Mouse (Mus musculus) lung, postnatal 10 days (tissue): Measurements from ENCODE around the gene Ddit4.

ENCODE experiments used
- DNase-seq: peaks from one replicate; pipeline ENCODE4 v3.0.0; 2021

The Ddit4 gene

DNA sequence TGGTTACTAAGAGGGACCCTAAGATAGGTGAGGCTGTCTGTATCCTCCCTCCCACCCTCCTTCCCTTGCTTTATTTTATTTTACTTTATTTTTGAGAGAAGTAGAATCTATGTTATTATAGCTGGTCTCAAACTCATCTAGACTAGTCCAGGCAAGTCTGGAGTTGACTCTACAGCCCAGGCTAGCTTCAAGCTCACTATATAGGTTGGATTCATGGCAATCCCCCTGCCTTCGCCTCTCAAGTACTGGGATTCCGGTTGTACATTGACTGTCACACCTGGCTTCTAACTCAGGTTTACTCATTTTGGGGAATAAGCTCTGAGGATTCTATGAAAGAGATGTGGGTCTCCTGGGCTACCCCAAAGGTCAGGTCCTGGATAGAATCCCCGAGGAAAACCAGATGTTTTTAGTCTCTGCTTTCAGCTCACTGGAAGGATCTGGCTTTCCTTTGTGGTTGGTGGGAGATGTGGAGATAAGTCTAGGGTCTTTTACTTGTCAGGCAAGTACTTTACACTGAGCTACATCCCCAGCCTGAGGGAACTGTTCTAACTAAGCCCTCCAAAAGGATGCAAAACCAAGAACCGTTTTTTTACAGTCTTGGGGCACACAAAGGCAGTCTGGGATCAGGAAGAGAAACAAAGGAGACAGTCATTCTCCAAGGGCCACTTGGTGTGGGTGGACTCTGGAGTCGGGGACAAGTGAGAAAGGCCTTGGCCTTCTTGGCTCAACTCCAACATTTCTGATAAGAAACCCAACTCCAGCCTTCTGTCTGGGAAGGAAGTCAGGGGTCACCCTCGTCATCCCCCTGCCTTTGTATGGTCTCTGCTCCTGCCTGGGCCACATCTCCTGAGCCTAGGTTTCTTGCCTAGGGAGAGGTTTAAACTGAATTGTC lies 3.0 kb downstream of the Ddit4 start:
- peak; percentile 56 for DNase-seq

DNA sequence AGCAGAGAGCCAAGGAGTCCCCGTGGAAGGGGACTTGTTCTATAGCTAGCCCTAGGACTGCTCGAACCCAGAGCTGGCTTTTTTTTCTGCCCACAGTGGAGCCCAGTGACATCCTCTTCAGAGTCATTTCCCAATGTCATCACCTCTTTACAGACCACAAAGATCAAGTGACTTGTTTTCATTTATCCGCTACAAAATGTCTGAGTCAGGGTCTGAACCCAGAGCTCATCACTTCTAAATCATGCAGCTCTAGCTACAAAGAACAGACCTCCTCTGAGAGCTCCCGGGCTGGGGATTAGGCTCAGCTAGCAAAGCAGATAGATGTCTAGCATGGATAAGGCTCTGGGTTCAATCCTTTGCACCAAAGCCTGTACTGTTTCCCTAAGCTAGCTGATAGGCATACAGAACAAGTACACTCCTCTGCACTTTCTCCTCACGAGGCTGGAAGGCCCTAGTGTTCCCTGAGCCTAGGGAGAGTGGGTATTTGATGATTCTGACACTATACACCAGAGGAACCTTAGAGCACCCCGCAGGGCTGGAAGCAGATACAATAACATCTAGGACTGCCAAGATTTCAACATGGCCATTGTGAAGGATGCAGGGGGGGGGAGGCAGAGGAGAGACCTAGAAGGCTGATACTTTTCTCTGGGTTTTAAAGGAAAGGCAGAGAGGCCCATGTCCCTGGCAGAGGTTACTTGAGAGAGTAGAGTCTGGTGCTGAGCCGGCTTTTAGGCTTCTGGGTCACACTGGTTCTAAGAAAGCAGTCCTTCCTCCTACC lies 4.1 kb downstream of the Ddit4 start:
- peak; percentile 71 for DNase-seq

DNA sequence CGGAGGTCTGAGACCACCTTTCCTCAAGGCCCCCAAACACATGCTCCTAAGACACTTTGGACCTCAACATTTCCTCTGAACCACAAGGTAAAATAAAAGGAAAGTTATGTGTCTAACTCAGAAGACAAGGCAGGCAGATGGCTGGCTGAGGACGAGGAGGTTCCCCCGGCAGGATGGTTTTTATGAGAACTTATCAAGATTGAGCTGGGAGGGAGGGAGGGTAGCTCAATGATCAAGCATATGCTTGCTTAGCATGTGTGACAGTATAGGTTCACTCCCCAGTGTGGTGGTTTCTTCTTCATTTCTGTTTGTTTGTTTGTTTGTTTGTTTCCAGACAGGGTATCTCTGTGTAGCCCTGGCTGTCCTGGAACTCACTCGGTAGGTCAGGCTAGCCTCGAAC lies 5.3 kb downstream of the Ddit4 start:
- no peak for DNase-seq

DNA sequence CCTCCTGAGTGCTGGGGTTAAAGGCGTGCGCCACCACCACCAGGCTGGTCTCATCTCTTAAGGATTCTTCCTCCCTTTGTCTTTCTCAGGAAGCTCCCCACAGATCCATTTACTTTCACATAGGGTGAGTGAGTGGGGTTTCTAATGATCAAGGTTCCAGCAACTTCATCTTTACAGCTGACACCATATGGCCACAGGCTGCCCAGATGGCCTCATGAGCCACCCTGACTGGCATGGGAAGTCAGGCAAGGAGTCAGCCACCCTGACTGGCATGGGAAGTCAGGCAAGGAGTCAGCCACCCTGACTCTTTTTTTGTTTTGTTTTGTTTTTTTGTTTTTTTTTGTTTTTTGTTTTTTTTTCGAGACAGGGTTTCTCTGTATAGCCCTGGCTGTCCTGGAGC lies 6.2 kb downstream of the Ddit4 start:
- DNase-seq, result no peak

DNA sequence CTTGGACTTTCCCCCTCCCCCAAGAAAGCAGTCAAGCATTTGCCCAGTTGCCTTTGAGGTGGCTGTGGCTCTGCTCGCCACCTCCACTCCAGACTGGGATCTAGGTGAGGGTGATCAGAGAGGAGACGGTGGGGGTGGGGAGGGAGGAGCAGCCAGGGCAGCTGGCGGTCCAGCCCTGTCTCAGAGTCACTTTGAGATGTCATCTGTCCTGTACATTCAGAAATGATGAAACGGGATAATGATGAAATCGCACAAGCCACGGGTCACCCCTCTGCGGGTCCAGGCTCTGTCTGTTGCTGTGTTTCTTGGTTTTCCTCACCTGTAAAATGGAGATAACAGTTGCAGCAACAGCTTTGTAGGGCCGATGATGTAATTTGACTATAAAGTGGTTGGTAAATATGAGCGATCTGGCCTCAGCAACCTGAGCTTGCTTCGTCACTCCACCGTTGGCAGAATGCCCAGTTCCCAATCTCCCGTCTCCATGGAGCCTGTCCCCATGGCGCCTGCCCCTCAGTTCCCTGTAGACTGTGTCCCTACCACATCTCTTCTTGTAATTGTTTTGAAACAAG lies 8.1 kb downstream of the Ddit4 start:
- DNase-seq, result peak; percentile 89

DNA sequence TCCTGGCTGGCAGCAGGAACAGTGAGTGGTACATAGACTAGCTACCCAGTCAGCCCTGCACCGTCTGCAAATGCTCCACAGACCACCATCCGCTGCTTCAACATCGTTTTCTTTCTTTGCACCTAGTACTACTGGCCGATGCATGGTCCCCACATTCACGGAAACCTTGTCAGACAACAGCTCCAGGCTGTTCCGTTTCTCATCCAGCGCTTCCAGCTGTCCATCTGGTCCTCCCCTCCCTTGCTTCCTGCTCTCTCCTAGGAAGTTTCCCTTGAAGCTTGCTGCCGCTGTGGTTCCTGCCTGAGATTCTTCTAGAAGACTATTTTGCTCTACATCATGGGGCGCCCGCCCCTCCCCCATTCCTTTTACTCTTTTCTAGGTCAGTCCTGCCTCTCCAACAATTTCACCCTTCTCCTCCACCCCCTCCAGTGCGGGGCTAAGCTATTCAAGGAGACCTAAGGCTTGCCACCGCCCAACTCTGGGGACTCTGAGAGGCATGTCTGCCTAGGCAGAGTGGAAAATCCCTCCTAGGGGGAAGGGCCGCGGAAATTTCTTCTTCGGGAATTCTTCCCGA lies 8.7 kb downstream of the Ddit4 start:
- DNase-seq, result peak; percentile 84

DNA sequence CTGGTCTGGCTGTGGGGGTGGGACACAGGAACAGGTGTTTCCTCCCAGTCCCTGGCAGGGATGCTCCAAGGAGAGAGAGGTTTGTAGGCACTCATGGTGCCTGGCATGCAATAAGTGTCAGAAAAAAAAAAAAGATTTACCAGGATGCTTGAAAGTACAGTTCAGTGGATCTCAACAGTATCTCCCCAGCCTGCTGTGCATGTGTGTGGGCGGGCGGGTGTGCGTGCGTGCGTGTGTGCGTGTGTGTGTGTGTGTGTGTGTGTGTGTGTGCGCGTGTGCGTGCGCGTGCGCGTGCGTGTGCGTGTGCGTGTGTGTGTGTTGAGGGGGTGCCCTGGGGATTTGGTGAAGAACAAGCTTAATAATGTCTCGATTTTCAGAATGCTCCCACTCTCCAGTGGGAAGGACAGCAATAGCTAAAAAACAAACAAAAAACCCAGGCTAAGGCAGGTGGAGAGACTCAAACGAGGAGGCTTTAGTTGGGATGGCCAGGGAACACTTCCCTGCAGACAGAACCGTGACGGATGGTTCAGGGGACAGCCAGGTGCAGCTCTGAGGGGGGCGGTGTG lies 9.3 kb downstream of the Ddit4 start:
- DNase-seq, result no peak

DNA sequence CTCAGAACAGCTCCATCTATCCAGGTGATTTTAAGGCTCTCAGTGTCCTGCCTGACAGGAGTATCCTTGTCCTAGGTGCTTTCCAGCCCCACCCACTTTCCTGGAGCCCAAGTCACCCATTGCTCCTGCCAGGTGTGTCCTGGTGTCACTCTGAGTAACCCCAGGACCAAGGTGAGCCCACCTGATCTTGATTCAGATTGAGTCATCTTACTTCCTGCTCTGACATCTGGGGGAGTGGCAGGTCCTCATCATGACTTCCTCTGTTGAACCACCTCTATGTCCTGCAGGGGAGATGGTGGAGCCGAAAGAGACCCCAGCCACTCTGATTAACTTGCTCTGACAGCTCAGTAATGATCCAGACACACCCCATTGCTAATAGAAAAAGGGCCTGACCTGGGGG lies 12.6 kb downstream of the Ddit4 start:
- no peak for DNase-seq

DNA sequence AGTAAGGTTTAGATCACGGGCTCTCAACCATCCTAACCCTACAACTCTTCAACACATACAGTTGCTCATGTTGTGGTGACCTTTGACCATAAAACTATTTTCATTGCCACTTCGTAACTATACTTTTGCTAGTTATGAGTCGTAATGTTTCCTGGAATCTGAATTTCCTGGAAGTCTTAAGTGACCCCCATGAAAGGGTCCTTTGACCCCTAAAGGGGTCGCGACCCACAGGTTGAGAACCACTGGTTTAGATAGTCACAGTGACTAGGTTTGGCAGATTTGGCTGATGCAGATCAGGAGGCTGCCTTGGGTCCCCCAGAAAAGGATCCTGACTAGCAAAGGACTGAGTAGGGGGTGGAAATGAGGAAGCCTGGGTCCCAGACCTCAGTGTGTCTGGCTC lies 13.0 kb downstream of the Ddit4 start:
- DNase-seq, result no peak

DNA sequence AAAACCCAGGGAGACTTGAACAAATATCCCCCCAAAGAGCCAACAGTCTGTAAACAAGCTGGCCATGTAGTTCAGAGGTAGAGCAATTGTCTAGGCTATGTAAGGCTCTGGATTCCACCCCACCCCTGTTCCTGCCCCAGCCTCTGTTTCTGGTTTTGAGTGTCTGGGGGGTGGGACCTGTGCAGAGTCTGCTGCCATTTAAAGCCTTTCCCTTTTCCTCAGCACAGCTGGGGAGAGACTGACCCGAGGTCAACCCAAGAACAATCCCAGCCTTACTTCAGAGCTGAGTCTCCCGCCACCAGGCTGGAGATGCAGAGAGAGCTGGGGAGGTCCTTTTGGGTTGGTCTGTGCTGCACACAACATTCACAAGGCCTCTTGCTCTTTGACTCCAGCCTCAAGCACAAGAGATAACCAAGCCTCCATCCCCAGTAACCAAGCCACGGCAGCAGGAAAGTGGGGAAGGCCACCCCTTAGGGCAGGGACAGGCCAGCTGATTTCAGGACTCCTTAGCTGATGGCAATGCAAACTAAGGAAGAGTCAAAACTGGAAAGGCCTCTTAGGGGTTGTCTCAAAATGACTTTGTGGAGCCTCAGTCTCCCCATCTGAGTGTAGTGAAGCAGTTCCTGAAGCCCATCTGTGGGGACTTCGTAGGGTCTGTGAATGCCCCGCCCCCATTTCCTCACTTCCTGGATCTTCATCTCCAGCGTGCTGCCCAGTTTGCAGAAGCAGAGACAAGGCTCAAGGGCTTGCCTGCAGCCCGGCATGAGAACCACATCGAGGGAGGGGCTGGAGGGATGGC lies 15.4 kb downstream of the Ddit4 start:
- DNase-seq, result no peak

DNA sequence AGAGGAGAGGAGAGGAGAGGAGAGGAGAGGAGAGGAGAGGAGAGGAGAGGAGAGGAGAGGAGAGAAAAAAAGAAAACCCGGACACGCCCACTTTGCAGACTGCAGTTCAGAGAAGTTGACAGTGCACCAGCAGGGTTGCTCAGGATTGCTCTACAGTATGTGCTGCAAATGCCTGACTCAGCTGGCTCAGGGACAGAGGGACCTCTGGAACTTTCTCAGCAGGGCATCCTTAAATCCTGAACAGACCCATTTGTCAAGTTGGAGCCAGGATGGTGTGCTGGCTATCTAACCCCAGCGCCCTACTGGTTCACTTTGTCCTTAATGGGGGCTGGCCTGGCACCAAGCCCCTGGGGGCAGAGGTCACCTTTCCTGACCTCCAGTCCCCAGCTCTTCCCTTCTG lies 17.6 kb downstream of the Ddit4 start:
- DNase-seq, result no peak

DNA sequence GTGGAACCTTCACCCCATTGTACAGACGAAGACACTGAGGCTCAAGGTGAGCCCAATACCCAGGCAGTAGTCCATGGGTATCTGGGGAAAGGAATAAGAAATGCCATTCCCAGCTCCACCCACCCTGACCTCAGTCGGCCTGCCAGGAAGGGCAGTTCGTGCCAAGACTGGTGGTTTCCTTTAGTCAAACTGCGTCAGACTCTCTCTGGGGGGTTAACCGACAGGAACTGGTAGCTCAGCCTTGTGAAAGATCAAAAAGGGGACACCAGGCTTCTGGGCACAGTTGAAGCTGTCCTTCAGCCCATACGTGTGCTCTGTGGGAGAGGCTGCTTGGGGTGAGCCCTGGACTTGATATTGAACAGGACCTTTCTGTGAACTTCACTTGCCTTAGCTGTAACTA lies 19.1 kb downstream of the Ddit4 start:
- peak; percentile 80 for DNase-seq

DNA sequence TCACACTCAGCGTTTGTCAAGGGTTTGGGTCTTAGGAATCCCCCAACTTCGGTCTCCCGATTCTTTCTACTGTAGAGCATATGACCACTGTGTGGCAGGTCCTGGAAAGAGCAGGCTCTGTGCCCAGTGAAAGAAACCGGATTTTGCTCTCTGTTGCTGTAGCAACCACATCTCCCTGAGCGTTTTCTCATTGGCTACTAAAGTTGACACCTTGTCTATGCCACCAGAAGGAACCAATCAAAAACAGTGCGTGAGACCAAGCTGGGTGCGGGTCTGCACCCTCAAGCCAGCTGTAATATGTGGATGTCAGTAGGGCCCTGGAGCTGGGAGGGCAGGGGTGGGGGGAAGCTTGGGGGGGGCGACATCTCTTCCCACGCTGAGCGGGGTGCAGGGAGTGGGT lies 20.6 kb downstream of the Ddit4 start:
- DNase-seq, result no peak

DNA sequence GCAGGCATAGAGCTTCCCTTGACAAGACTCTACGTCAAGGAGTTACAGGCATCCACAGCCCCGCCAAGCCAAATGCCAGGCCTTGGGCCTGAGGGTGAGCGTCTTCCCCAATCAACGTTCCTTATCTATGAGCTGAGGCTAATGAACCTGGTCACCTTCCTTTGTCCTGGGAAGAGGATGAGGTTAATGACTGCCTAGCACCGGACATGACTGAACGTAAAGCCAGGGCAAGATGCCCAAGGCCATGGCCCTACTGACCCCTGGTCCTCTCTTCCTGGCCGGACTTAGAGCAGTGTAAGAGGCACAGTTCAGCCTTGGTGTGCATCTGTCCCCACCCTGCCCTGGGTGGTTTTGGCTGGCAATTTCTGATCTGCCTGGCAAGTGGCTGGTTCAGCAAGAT lies 22.4 kb downstream of the Ddit4 start:
- DNase-seq, result no peak

DNA sequence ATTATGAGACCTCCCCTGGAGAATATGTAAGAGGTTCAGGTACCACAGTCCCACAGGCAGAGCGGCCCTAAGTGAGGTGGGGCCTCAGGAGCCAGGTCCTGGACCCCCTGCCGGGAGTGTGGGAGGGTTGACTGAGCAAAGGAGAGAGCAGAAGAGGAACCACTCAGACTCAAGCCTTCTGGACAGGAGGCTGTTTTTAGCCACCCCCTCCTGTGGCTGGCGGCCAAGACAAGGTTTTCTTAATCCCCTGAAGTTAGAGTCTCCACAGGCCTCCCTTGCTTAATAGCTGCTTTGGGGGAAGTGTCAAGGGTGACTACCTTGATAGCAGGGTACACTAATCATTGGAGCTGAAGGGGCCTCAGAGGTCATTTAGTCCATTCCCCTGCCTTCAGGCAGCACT lies 27.3 kb downstream of the Ddit4 start:
- no peak for DNase-seq

DNA sequence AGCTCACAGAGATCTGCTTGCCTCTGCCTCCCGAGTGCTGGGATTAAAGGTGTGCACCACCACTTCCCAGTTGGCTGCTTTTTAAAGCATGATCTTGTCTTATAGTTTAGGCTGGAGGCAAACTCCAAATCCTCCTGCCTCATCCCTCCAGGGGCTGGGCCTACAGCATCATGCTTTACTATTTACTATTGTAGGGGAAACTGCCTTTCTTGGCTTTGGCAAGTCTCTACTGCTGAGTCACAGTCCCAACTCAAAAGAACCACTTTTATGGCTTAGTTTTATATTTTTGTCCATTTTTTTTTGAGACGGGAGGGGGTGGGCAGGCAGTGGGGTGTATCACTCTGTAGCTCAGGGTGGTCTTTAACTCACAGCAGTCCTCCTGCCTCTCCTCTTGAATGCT lies 28.1 kb downstream of the Ddit4 start:
- DNase-seq, result no peak

DNA sequence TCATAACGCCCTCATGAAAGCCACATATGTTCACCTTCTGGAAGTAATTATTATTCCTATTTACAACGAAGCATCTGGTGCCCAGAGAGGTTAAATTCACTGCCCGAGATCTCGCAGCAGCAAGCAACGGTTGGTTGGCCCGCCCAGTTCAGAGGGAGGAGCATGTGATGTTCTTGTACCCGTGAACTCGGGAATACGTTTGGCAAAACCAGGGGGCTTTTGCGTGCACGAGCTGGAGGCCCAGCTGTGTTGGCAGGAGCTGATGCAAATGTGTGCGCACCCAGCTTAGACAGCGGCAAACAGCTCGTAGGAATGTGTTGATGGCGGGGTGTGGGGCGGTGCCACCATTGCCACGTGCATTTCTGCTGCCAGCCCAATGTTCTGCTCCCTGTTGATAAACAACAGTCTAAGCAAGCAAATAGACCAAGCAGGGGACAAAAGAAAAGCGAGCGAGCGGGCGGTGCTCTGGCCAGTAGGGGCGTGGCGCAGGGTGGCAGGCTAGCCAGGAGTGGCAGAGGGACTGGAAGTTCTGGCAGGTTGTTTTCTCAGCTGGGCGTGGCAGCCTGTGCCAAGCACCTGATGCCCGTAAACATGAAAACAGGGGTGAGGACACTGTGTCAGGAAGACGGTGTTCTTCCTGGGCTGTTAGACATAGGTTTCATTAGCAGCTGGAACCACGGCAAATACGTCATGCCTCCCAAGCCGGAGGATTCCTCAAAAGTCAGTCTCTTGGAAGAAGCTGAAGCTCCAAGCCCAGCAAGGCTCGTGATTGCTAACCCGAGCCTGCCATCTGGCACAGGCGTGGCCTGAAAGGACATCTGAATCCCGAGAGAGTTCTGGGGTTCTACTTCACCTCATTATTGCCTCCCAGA lies 30.6 kb downstream of the Ddit4 start:
- peak; percentile 91 for DNase-seq

DNA sequence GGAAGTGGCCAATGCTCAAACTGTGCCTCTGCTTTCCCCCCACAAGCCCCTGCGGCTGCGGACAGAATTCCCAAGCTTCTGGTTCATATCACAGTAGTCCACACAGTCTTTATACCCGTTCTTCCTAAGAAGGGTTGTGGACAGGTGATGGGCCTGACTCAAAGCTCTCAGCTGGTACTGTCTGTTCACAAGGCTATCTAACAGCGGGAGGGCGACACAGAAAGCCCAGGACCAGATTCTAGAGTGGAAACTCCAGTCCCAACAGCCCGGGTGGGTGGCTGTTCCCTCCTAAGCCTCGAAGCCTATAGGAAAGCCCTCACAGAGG lies 31.2 kb downstream of the Ddit4 start:
- DNase-seq, result no peak

DNA sequence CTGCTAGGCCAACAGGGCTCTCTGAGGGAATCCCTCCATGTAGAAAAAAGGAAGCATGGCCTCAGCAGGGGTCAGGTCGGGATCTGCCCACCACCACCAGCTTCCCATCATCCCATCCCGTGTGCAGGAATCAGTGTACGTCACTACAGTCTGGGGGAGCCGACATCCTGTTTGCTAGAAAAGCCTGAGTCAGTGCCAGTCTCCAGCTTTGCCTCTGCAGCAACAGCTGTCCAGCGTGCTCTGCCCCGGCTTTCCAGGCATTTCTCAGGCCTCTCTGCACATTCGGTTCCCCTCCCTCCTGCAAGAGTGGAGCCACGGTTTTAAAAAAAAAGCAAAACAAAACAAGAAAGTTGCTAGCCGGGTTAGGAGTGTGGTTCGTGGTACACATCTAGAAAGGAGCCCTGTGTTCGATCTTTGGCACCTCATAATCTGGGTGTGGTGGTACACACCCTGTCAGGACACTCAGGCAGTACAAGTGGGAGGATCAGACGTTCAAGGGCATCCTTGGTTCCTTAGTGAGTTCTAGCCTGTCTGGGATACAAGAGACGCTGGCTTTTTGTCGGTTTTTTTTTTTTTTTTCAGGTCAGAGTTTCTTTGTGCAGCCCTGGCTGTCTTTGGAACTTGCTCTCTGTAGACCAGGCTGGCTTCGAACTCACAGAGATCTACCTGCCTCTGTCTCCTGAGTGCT lies 32.0 kb downstream of the Ddit4 start:
- DNase-seq, result peak; percentile 90

DNA sequence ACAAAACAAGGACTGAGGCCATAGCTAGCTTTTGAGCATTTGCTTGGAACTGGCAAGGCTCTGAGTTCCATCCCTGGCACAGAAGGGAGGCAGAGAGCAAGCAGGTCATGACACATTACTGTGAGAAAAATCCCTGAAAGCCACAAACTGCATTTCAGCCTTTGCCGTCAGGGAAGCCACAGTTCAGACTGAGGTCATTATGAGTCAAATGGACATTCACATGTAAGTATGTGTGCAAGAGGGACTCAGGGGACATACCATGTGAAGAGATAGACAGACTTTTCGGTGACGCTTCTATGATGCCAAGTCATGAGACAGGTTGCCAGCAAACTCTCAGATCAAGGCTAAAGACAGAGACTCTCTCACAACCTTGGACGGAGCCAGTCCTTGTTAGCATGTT lies 33.5 kb downstream of the Ddit4 start:
- DNase-seq, result no peak

DNA sequence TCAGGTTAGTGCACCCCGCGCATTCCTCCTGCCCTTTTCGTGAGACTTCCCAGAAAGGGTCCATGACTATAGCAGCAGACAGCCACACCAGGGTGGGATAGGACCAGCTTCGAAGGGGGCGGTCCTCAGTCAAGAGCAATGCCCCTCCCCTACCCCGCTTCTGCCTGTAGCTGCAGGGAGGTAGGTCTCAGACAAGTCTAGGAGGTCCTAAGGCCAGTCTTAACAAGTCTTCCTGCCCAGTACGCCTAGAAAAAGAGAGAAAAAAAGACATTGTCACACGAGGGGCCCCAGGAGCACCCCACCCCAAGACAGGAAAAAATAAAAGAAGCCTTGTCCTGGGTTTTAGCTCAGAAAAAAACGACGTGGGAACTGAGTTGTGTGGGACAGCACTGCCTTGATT lies 35.0 kb downstream of the Ddit4 start:
- peak; percentile 82 for DNase-seq
